Mouse (Mus musculus): ENCODE data around the gene Pla2g2e. TPM values are rescaled to one million over a fixed set of nuclear protein-coding genes. Genes with fewer than 3 reads are reported as not detected.

The Pla2g2e gene
- 0.36 and 2.0 TPM in 2 replicates for total RNA-seq (2012; rRNA removed)

GRCm38 (mm10) chr4:138877731-138878130, at the start of gene Pla2g2e:
Gene Pla2g2e, plus strand, starts transcription at chr4:138877942.
- no peak within 1 kb of the TSS for H3K4me3 ChIP-seq (ENCODE audit: insufficient read depth in 1 of 2, low read depth in 1 of 2, low read length in 2 of 2, poor library complexity in 1 of 2, severe bottlenecking in 1 of 2)
- in situ Hi-C loops (cut with MboI; ENCODE audit: low sequenced_read_pairs in 2 of 2, unreplicated experiment in 2 of 2) = no loop called here
- H3K4me1 ChIP-seq (ENCODE audit: control insufficient read depth in 2 of 2, insufficient read depth in 2 of 2, low read length in 2 of 2, poor library complexity in 1 of 2) = peaks cover 0 to 10% of the 10 kb centered on the region in 2 experiments; a peak in 1 of 4 replicates
- no peak for TF ChIP-seq MAFK (IDR thresholded peaks at IDR 0.05; ENCODE audit: insufficient read depth, low read depth, low read length)
- TF ChIP-seq CHD2 (IDR thresholded peaks at IDR 0.05; ENCODE audit: low read depth, low read length) = no peak
- no peak for TF ChIP-seq HCFC1 (IDR thresholded peaks at IDR 0.05; ENCODE audit: borderline replicate concordance, insufficient read depth, low read length)
- no peak for TF ChIP-seq ZC3H11A (IDR thresholded peaks at IDR 0.05; ENCODE audit: borderline replicate concordance, low read depth, low read length)
- no peak for TF ChIP-seq ZNF384 (IDR thresholded peaks at IDR 0.05; ENCODE audit: low read depth, low read length)
- no peak within 1 kb of the TSS for H3K27ac ChIP-seq (ENCODE audit: insufficient read depth, low read depth, low read length, poor library complexity, severe bottlenecking)
- no peak within 1 kb of the TSS for H3K9ac ChIP-seq (ENCODE audit: insufficient read depth, low read depth, low read length, poor library complexity, severe bottlenecking)
- H3K9me3 ChIP-seq (ENCODE audit: control insufficient read depth, insufficient read depth, low read depth, low read length) = no peaks in the 10 kb centered on the region
- H3K36me3 ChIP-seq (ENCODE audit: control insufficient read depth, insufficient read depth, low read length, poor library complexity, severe bottlenecking) = no peaks in the 10 kb centered on the region
- no peak for DNase-seq (ENCODE audit: low read depth, low spot score)

GRCm38 (mm10) chr4:138839806-138840205, 37.9 kb upstream of the Pla2g2e start:
- Histone ChIP-seq H3K36me3 (ENCODE audit: control insufficient read depth, insufficient read depth, low read length, poor library complexity, severe bottlenecking) (no peaks in the 10 kb centered on the region), H3K9ac (ENCODE audit: insufficient read depth, low read depth, low read length, poor library complexity, severe bottlenecking) (no peak overlapping the region), H3K27ac (ENCODE audit: insufficient read depth, low read depth, low read length, poor library complexity, severe bottlenecking) (no peak overlapping the region), H3K9me3 (ENCODE audit: control insufficient read depth, insufficient read depth, low read depth, low read length) (0 out of 2 replicates have a peak, but pooled peaks cover 2% of the 10 kb centered on the region), H3K4me3 (ENCODE audit: insufficient read depth in 1 of 2, low read depth in 1 of 2, low read length in 2 of 2, poor library complexity in 1 of 2, severe bottlenecking in 1 of 2) (no peak overlapping the region), H3K4me1 (ENCODE audit: control insufficient read depth in 2 of 2, insufficient read depth in 2 of 2, low read length in 2 of 2, poor library complexity in 1 of 2) (peaks cover 0 to 2% of the 10 kb centered on the region in 2 experiments; a peak in 1 of 4 replicates)
- DNase-seq (ENCODE audit: low read depth, low spot score) = no peak
- in situ Hi-C loops (cut with MboI; ENCODE audit: low sequenced_read_pairs in 2 of 2, unreplicated experiment in 2 of 2) = no loop called here
- no peak for TF ChIP-seq ZC3H11A (IDR thresholded peaks at IDR 0.05; ENCODE audit: borderline replicate concordance, low read depth, low read length)
- TF ChIP-seq MAFK (IDR thresholded peaks at IDR 0.05; ENCODE audit: insufficient read depth, low read depth, low read length) = no peak
- no peak for TF ChIP-seq HCFC1 (IDR thresholded peaks at IDR 0.05; ENCODE audit: borderline replicate concordance, insufficient read depth, low read length)
- TF ChIP-seq ZNF384 (IDR thresholded peaks at IDR 0.05; ENCODE audit: low read depth, low read length) = no peak
- TF ChIP-seq CHD2 (IDR thresholded peaks at IDR 0.05; ENCODE audit: low read depth, low read length) = no peak

GRCm38 (mm10) chr4:138840726-138841125, 37.0 kb upstream of the Pla2g2e start:
- Histone ChIP-seq H3K4me1 (ENCODE audit: control insufficient read depth in 2 of 2, insufficient read depth in 2 of 2, low read length in 2 of 2, poor library complexity in 1 of 2) (no peaks in the 10 kb centered on the region), H3K9me3 (ENCODE audit: control insufficient read depth, insufficient read depth, low read depth, low read length) (0 out of 2 replicates have a peak, but pooled peaks cover 2% of the 10 kb centered on the region), H3K27ac (ENCODE audit: insufficient read depth, low read depth, low read length, poor library complexity, severe bottlenecking) (no peak overlapping the region), H3K4me3 (ENCODE audit: insufficient read depth in 1 of 2, low read depth in 1 of 2, low read length in 2 of 2, poor library complexity in 1 of 2, severe bottlenecking in 1 of 2) (no peak overlapping the region), H3K9ac (ENCODE audit: insufficient read depth, low read depth, low read length, poor library complexity, severe bottlenecking) (no peak overlapping the region), H3K36me3 (ENCODE audit: control insufficient read depth, insufficient read depth, low read length, poor library complexity, severe bottlenecking) (no peaks in the 10 kb centered on the region)
- TF ChIP-seq HCFC1 (IDR thresholded peaks at IDR 0.05; ENCODE audit: borderline replicate concordance, insufficient read depth, low read length) (no peak), CHD2 (IDR thresholded peaks at IDR 0.05; ENCODE audit: low read depth, low read length) (no peak), ZNF384 (IDR thresholded peaks at IDR 0.05; ENCODE audit: low read depth, low read length) (no peak), ZC3H11A (IDR thresholded peaks at IDR 0.05; ENCODE audit: borderline replicate concordance, low read depth, low read length) (no peak), MAFK (IDR thresholded peaks at IDR 0.05; ENCODE audit: insufficient read depth, low read depth, low read length) (no peak)
- in situ Hi-C loops (cut with MboI; ENCODE audit: low sequenced_read_pairs in 2 of 2, unreplicated experiment in 2 of 2) = no loop called here
- DNase-seq (ENCODE audit: low read depth, low spot score) = no peak

GRCm38 (mm10) chr4:138841386-138841785, 36.4 kb upstream of the Pla2g2e start:
- H3K4me1 ChIP-seq (ENCODE audit: control insufficient read depth in 2 of 2, insufficient read depth in 2 of 2, low read length in 2 of 2, poor library complexity in 1 of 2) = no peaks in the 10 kb centered on the region
- H3K9me3 ChIP-seq (ENCODE audit: control insufficient read depth, insufficient read depth, low read depth, low read length) = 0 out of 2 replicates have a peak, but pooled peaks cover 2% of the 10 kb centered on the region
- H3K9ac ChIP-seq (ENCODE audit: insufficient read depth, low read depth, low read length, poor library complexity, severe bottlenecking) = no peak overlapping the region
- TF ChIP-seq CHD2 (IDR thresholded peaks at IDR 0.05; ENCODE audit: low read depth, low read length) (no peak), ZC3H11A (IDR thresholded peaks at IDR 0.05; ENCODE audit: borderline replicate concordance, low read depth, low read length) (no peak), ZNF384 (IDR thresholded peaks at IDR 0.05; ENCODE audit: low read depth, low read length) (no peak), HCFC1 (IDR thresholded peaks at IDR 0.05; ENCODE audit: borderline replicate concordance, insufficient read depth, low read length) (no peak), MAFK (IDR thresholded peaks at IDR 0.05; ENCODE audit: insufficient read depth, low read depth, low read length) (no peak)
- no peak overlapping the region for H3K27ac ChIP-seq (ENCODE audit: insufficient read depth, low read depth, low read length, poor library complexity, severe bottlenecking)
- no peak overlapping the region for H3K4me3 ChIP-seq (ENCODE audit: insufficient read depth in 1 of 2, low read depth in 1 of 2, low read length in 2 of 2, poor library complexity in 1 of 2, severe bottlenecking in 1 of 2)
- H3K36me3 ChIP-seq (ENCODE audit: control insufficient read depth, insufficient read depth, low read length, poor library complexity, severe bottlenecking) = no peaks in the 10 kb centered on the region
- in situ Hi-C loops (cut with MboI; ENCODE audit: low sequenced_read_pairs in 2 of 2, unreplicated experiment in 2 of 2) = no loop called here
- DNase-seq (ENCODE audit: low read depth, low spot score) = no peak

All from ES-E14 (cell line).